Mouse (Mus musculus): ENCODE data around the gene 4933407L21Rik. TPM values are rescaled to one million over a fixed set of nuclear protein-coding genes. Genes with fewer than 3 reads are reported as not detected.

Gene 4933407L21Rik
- total and polyA plus RNA-seq, 3 experiments = 0.17 to 0.71 (median 0.19) TPM

GRCm38 (mm10) chr1:85955150-85955549 is 26.9 kb downstream of the 4933407L21Rik start (continued):
- TF ChIP-seq ELF1 (IDR thresholded peaks at IDR 0.05; ENCODE audit: low read depth, low read length) (no peak; the same call in 1 of the 2 replicates), ZMIZ1 (IDR thresholded peaks at IDR 0.05; ENCODE audit: low read depth, low read length) (no peak; the same call in 1 of the 2 replicates), RCOR1 (conservative IDR thresholded peaks at IDR 0.05; ENCODE audit: low read depth, low read length) (0 out of 2 replicates have a peak, but pooled peaks have one; percentile 12), JUN (IDR thresholded peaks at IDR 0.05; ENCODE audit: insufficient read depth, low read depth, low read length) (peak; percentile 78), UBTF (IDR thresholded peaks at IDR 0.05; ENCODE audit: low read depth, low read length) (no peak), CHD2 (IDR thresholded peaks at IDR 0.05; ENCODE audit: low read length) (peak; percentile 60; the same call in 1 of the 2 replicates), RAD21 (IDR thresholded peaks at IDR 0.05; ENCODE audit: low read depth, low read length) (no peak)

DNA sequence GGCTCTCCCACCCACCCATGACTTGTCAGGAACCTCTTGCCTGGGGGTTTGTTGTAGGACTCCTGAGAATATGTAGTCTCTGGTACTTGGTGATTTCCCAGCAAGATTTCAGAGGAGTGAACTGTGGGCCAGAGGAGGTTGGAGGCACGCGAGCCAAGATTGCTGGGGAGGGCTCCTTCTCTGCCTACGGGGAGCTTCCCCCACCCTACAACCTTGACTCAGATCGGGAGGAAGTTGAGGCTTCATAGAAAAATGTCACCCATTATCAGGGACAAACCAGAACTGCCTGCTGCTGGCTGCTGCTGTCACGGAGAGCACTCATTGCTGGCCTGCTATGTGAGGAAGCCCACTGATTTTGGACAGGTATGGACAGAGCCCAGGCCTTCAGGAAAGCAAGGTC is 29.0 kb downstream of the 4933407L21Rik start:
- no peak for DNase-seq (ENCODE audit: extremely low read depth)
- TF ChIP-seq CTCF (conservative IDR thresholded peaks at IDR 0.05 in 1 of 2, IDR thresholded peaks at IDR 0.05 in 1 of 2; ENCODE audit: low read depth in 2 of 2, low read length in 2 of 2) = no peak
- TF ChIP-seq HCFC1 (IDR thresholded peaks at IDR 0.05; ENCODE audit: low read depth, low read length) = no peak
- no peak for TF ChIP-seq TBP (conservative IDR thresholded peaks at IDR 0.05; ENCODE audit: low read depth, low read length)
- peak; percentile 78 for TF ChIP-seq IRF4 (IDR thresholded peaks at IDR 0.05; ENCODE audit: low read depth, low read length)
- peak; percentile 10; the same call in 1 of the 2 replicates for TF ChIP-seq MXI1 (IDR thresholded peaks at IDR 0.05; ENCODE audit: low read depth, low read length)
- no peak for TF ChIP-seq USF2 (conservative IDR thresholded peaks at IDR 0.05; ENCODE audit: low read depth, low read length)
- no peak for TF ChIP-seq SMC3 (IDR thresholded peaks at IDR 0.05; ENCODE audit: low read depth, low read length)
- TF ChIP-seq PAX5 (IDR thresholded peaks at IDR 0.05; ENCODE audit: low read length) = no peak
- TF ChIP-seq GABPA (IDR thresholded peaks at IDR 0.05; ENCODE audit: insufficient replicate concordance, low read depth, low read length) = no peak
- TF ChIP-seq CHD2 (IDR thresholded peaks at IDR 0.05; ENCODE audit: low read length) = no peak
- TF ChIP-seq EP300 (IDR thresholded peaks at IDR 0.05; ENCODE audit: low read length) = no peak
- peak; percentile 81 for TF ChIP-seq BHLHE40 (IDR thresholded peaks at IDR 0.05; ENCODE audit: low read depth, low read length)
- TF ChIP-seq POLR2AphosphoS2 (IDR thresholded peaks at IDR 0.05; ENCODE audit: low read depth, low read length) = no peak; the same call in 1 of the 2 replicates
- no peak for TF ChIP-seq ELF1 (IDR thresholded peaks at IDR 0.05; ENCODE audit: low read depth, low read length)
- no peak for TF ChIP-seq RCOR1 (conservative IDR thresholded peaks at IDR 0.05; ENCODE audit: low read depth, low read length)
- 0 out of 2 replicates have a peak, but pooled peaks have one; percentile 41 for TF ChIP-seq UBTF (IDR thresholded peaks at IDR 0.05; ENCODE audit: low read depth, low read length)
- TF ChIP-seq CHD1 (IDR thresholded peaks at IDR 0.05; ENCODE audit: low read depth, low read length) = peak; percentile 83
- no peak for TF ChIP-seq E2F4 (IDR thresholded peaks at IDR 0.05; ENCODE audit: insufficient replicate concordance, low read depth, low read length)
- TF ChIP-seq JUND (conservative IDR thresholded peaks at IDR 0.05; ENCODE audit: low read depth, low read length) = no peak
- no peak for TF ChIP-seq MYC (IDR thresholded peaks at IDR 0.05; ENCODE audit: low read depth, low read length)
- no peak for TF ChIP-seq NRF1 (IDR thresholded peaks at IDR 0.05; ENCODE audit: low read depth, low read length)
- TF ChIP-seq ETS1 (conservative IDR thresholded peaks at IDR 0.05; ENCODE audit: low read depth, low read length) = peak; percentile 13; the same call in 1 of the 2 replicates
- no peak for TF ChIP-seq ZNF384 (IDR thresholded peaks at IDR 0.05; ENCODE audit: low read depth, low read length)
- TF ChIP-seq POLR2A (IDR thresholded peaks at IDR 0.05; ENCODE audit: low read depth, low read length) = peak; percentile 30; the same call in 1 of the 2 replicates
- no peak for TF ChIP-seq KAT2A (IDR thresholded peaks at IDR 0.05; ENCODE audit: insufficient replicate concordance, low read length)
- no peak for TF ChIP-seq RAD21 (IDR thresholded peaks at IDR 0.05; ENCODE audit: low read depth, low read length)
- dilution Hi-C loops (cut with MboI; ENCODE audit: extremely low pct_ligation_motif_present, extremely low pct_unique_long_range_greater_than_20kb, low sequenced_read_pairs) (no loop called here), in situ Hi-C loops (cut with MboI; ENCODE audit: low pct_ligation_motif_present, low pct_unique_long_range_greater_than_20kb, low sequenced_read_pairs) (no loop called here)
- peak overlapping the region; percentile 100 for H3K27ac ChIP-seq (ENCODE audit: insufficient read depth, low read depth)
- peaks cover 11 to 42% of the 10 kb centered on the region in 2 experiments for H3K4me1 ChIP-seq (ENCODE audit: control insufficient read depth in 1 of 2, insufficient read depth in 2 of 2)
- H3K4me2 ChIP-seq (ENCODE audit: insufficient read depth, low read depth, poor library complexity, severe bottlenecking) = peak overlapping the region; percentile 91
- H3K79me2 ChIP-seq (replicated peaks; ENCODE audit: control insufficient read depth, extremely low read depth, insufficient read depth, poor library complexity, severe bottlenecking) = peaks cover 46% of the 10 kb centered on the region
- peak overlapping the region; percentile 93 for H3K9ac ChIP-seq (ENCODE audit: insufficient read depth, low read depth)
- no peaks in the 10 kb centered on the region for H3K9me3 ChIP-seq (replicated peaks; ENCODE audit: low read length)
- H3K27me3 ChIP-seq (replicated peaks) = no peaks in the 10 kb centered on the region
- H3K36me3 ChIP-seq (replicated peaks in 1 of 2; ENCODE audit: control insufficient read depth in 1 of 2, insufficient read depth in 1 of 2, low read length in 1 of 2) = peaks cover 0 to 3% of the 10 kb centered on the region in 2 experiments
- H3K4me3 ChIP-seq (replicated peaks in 1 of 3; ENCODE audit: low read depth in 2 of 3, low read length in 2 of 3, poor library complexity in 1 of 3) = peak overlapping the region; percentile 68 to 84 (median 70)
